Mouse (Mus musculus): ENCODE results near the gene Dock2. TPM values are rescaled to one million over a fixed set of nuclear protein-coding genes. Genes with fewer than 3 reads are reported as not detected.
A peak's percentile ranks its signal among the peaks of the same experiment; 100 is the strongest.

Gene Dock2
- total and polyA plus RNA-seq, 3 experiments: 60.9 to 101 (median 77.9) TPM

DNA sequence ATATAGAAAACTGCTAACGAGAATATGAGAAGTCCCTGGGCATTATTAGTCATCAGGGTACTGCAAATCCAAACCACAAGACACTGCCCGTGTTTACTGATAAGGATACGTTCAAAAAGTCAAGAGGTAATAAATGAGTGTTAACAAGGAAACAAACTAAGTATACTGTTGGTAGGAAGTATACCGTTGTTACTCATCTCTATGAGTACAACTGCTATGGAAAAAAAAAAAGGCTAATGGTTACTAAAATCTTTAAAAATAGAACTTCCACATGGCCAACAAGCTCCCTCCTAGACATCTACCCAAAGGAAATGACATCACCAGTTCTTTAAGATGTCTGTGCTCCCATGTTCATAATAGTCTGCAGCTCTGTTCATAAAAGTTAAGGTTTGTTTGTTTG lies 46.5 kb downstream of the Dock2 start (continued):
- peak; percentile 80; the same call in 1 of the 2 replicates for TF ChIP-seq MEF2A (IDR thresholded peaks at IDR 0.05; ENCODE audit: extremely low read depth, insufficient replicate concordance, low read depth, low read length, poor library complexity, severe bottlenecking)
- no peak for TF ChIP-seq SMC3 (IDR thresholded peaks at IDR 0.05; ENCODE audit: low read depth, low read length)
- peak; percentile 72 for TF ChIP-seq RCOR1 (IDR thresholded peaks at IDR 0.05; ENCODE audit: low read depth, low read length)
- TF ChIP-seq NELFE (IDR thresholded peaks at IDR 0.05; ENCODE audit: low read depth, low read length): no peak
- TF ChIP-seq USF1 (IDR thresholded peaks at IDR 0.05; ENCODE audit: low read depth, low read length): no peak
- peak; percentile 92 to 98 for TF ChIP-seq EP300 (IDR thresholded peaks at IDR 0.05; ENCODE audit: low read depth in 1 of 2, low read length in 2 of 2)
- peak; percentile 91 for TF ChIP-seq MYC (IDR thresholded peaks at IDR 0.05; ENCODE audit: low read depth, low read length)
- TF ChIP-seq GABPA (IDR thresholded peaks at IDR 0.05; ENCODE audit: low read depth, low read length): no peak
- TF ChIP-seq GATA1 (IDR thresholded peaks at IDR 0.05; ENCODE audit: low read depth, low read length): peak; percentile 97
- TF ChIP-seq ETS1 (IDR thresholded peaks at IDR 0.05; ENCODE audit: low read depth, low read length): peak; percentile 95
- TF ChIP-seq ZMIZ1 (IDR thresholded peaks at IDR 0.05; ENCODE audit: low read depth, low read length): no peak
- TF ChIP-seq E2F4 (IDR thresholded peaks at IDR 0.05; ENCODE audit: borderline replicate concordance, low read depth, low read length): no peak
- TF ChIP-seq MAX (IDR thresholded peaks at IDR 0.05; ENCODE audit: low read length): peak; percentile 85
- TF ChIP-seq MYB (IDR thresholded peaks at IDR 0.05; ENCODE audit: low read depth, low read length): peak; percentile 76
- TF ChIP-seq TCF12 (IDR thresholded peaks at IDR 0.05; ENCODE audit: low read depth, low read length): peak; percentile 82
- no peak; the same call in 1 of the 2 replicates for TF ChIP-seq TBP (IDR thresholded peaks at IDR 0.05; ENCODE audit: low read depth, low read length)
- TF ChIP-seq ZKSCAN1 (IDR thresholded peaks at IDR 0.05; ENCODE audit: low read depth, low read length): no peak
- TF ChIP-seq UBTF (IDR thresholded peaks at IDR 0.05; ENCODE audit: borderline replicate concordance, insufficient read depth, low read depth, low read length): no peak

DNA sequence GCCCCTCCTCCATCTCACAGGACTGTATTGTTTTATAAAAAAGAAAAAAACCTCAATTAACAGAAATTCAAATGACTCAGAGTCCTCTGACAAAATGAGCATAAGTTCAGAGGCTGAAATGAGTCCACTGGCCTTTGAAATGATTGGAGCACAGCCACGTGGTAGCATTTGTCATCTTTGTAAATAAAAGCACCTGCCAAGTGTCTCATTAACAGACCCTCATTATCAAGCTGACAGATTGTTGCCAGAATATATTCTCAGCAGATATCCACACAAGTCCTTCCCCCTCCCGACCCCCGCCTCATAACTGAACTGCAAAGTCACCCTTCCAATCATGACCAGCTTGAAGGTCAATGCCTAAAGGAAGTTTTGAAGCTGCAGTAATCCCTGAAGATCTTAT lies 49.7 kb downstream of the Dock2 start:
- no peak overlapping the region for H3K27ac ChIP-seq (ENCODE audit: control insufficient read depth, low read depth, low read length)
- H3K36me3 ChIP-seq (ENCODE audit: control insufficient read depth in 1 of 2, insufficient read depth in 2 of 2, low read length in 2 of 2): peaks cover 30 to 37% of the 10 kb centered on the region in 2 experiments
- H3K9me3 ChIP-seq (replicated peaks; ENCODE audit: insufficient read depth, low read length): no peaks in the 10 kb centered on the region
- no peak overlapping the region for H3K4me3 ChIP-seq (ENCODE audit: control insufficient read depth in 1 of 2, insufficient read depth in 1 of 2, low read depth in 2 of 2, low read length in 2 of 2)
- peaks cover 14 to 26% of the 10 kb centered on the region in 2 experiments for H3K4me1 ChIP-seq (ENCODE audit: control insufficient read depth in 1 of 2, insufficient read depth in 2 of 2, low read length in 2 of 2)
- H3K9ac ChIP-seq (ENCODE audit: control insufficient read depth, low read depth, low read length, poor library complexity, severe bottlenecking): no peak overlapping the region
- no peak for DNase-seq (ENCODE audit: low read depth, low spot score)
- H3K79me2 ChIP-seq (ENCODE audit: control insufficient read depth, insufficient read depth, low read length, poor library complexity): peaks cover 20% of the 10 kb centered on the region
- H3K27me3 ChIP-seq (ENCODE audit: control insufficient read depth in 1 of 2, insufficient read depth in 2 of 2, low read length in 2 of 2): no peaks in the 10 kb centered on the region
- no peak for TF ChIP-seq MAFK (IDR thresholded peaks at IDR 0.05; ENCODE audit: borderline replicate concordance, low read depth, low read length)
- TF ChIP-seq SIN3A (IDR thresholded peaks at IDR 0.05; ENCODE audit: low read length): 0 out of 2 replicates have a peak, but pooled peaks have one; percentile 18

Measured in MEL (cell line).